Mouse (Mus musculus): ENCODE measurements around the gene Map3k11. TPM values are rescaled to one million over a fixed set of nuclear protein-coding genes. Genes with fewer than 3 reads are reported as not detected.
"Not testable (repeated sequence)": the region's sequence is repeated elsewhere in the genome, so short reads cannot be mapped to it uniquely, and the experiment has no call there.

Map3k11 gene
- polyA plus RNA-seq, 1 experiment from 2014 or later: 45.2 TPM

GRCm38 (mm10) chr19:5684985-5685384 is 3.6 kb upstream of the Map3k11 start:
- Histone ChIP-seq H3K4me2 (no peak overlapping the region), H3K4me3 (no peak overlapping the region), H3K27me3 (no peaks in the 10 kb centered on the region), H3K27ac (no peak overlapping the region), H3K9ac (no peak overlapping the region), H3K9me3 (no peaks in the 10 kb centered on the region), H3K4me1 (peaks cover 11% of the 10 kb centered on the region), H3K36me3 (peaks cover 62% of the 10 kb centered on the region)
- WGBS: 88% methylated on average over 13 of the region's 13 CpGs
- ATAC-seq (ENCODE audit: borderline replicate concordance, extremely low read depth, low FRiP score, low TSS enrichment): no peak

- peaks cover 59% of the 10 kb centered on the region for H3K36me3 ChIP-seq
- H3K9me3 ChIP-seq: no peaks in the 10 kb centered on the region
- H3K4me3 ChIP-seq: no peak overlapping the region
- H3K9ac ChIP-seq: no peak overlapping the region; the same call in 1 of the 2 replicates
- peaks cover 15% of the 10 kb centered on the region for H3K4me1 ChIP-seq
- no peak overlapping the region for H3K4me2 ChIP-seq
- H3K27ac ChIP-seq: no peak overlapping the region
- H3K27me3 ChIP-seq: no peaks in the 10 kb centered on the region
- 95% methylated on average over 19 of the region's 19 CpGs for WGBS
- no peak for ATAC-seq (ENCODE audit: borderline replicate concordance, extremely low read depth, low FRiP score, low TSS enrichment)
These were observed 3.1 kb upstream of the Map3k11 start for GRCm38 (mm10) chr19:5685431-5685830.

- no peak for ATAC-seq (ENCODE audit: borderline replicate concordance, extremely low read depth, low FRiP score, low TSS enrichment)
- Histone ChIP-seq H3K27me3 (no peaks in the 10 kb centered on the region), H3K4me2 (no peak overlapping the region), H3K4me3 (no peak overlapping the region), H3K36me3 (peaks cover 55% of the 10 kb centered on the region), H3K9me3 (no peaks in the 10 kb centered on the region), H3K9ac (no peak overlapping the region), H3K27ac (no peak overlapping the region), H3K4me1 (peaks cover 19% of the 10 kb centered on the region)
- WGBS: 93% methylated on average over 11 of the region's 11 CpGs
These were observed 2.7 kb upstream of the Map3k11 start for GRCm38 (mm10) chr19:5685861-5686260.

- H3K36me3 ChIP-seq: peaks cover 49% of the 10 kb centered on the region
- ATAC-seq (ENCODE audit: borderline replicate concordance, extremely low read depth, low FRiP score, low TSS enrichment): no peak
- H3K27ac ChIP-seq: no peak overlapping the region
- H3K9ac ChIP-seq: no peak overlapping the region
- H3K4me3 ChIP-seq: no peak overlapping the region
- H3K9me3 ChIP-seq: no peaks in the 10 kb centered on the region
- H3K27me3 ChIP-seq: no peaks in the 10 kb centered on the region
- H3K4me1 ChIP-seq: peaks cover 25% of the 10 kb centered on the region
- 72% methylated on average over 13 of the region's 13 CpGs for WGBS
- H3K4me2 ChIP-seq: no peak overlapping the region
These were observed 2.1 kb upstream of the Map3k11 start for GRCm38 (mm10) chr19:5686437-5686836.

- ATAC-seq (ENCODE audit: borderline replicate concordance, extremely low read depth, low FRiP score, low TSS enrichment); H3K9ac ChIP-seq; H3K9me3 ChIP-seq; H3K27ac ChIP-seq; H3K27me3 ChIP-seq: not testable (repeated sequence)
- Histone ChIP-seq H3K4me1 (peaks cover 30% of the 10 kb centered on the region), H3K36me3 (peaks cover 44% of the 10 kb centered on the region), H3K4me3 (peak overlapping the region; percentile 87; the same call in 1 of the 2 replicates), H3K4me2 (peak overlapping the region; percentile 92; the same call in 1 of the 2 replicates)
- WGBS: 83% methylated on average over 12 of the region's 12 CpGs
These were observed 1.6 kb upstream of the Map3k11 start for GRCm38 (mm10) chr19:5686954-5687353.

GRCm38 (mm10) chr19:5687738-5688137 is 804 bp upstream of the Map3k11 start:
- Histone ChIP-seq H3K36me3 (peaks cover 36% of the 10 kb centered on the region), H3K9me3 (no peaks in the 10 kb centered on the region), H3K4me1 (peaks cover 38% of the 10 kb centered on the region), H3K27ac (peak overlapping the region; percentile 96), H3K4me2 (peak overlapping the region; percentile 92), H3K4me3 (peak overlapping the region; percentile 87), H3K9ac (peak overlapping the region; percentile 74), H3K27me3 (no peaks in the 10 kb centered on the region)
- ATAC-seq (ENCODE audit: borderline replicate concordance, extremely low read depth, low FRiP score, low TSS enrichment): no peak
- 16% methylated on average over 9 of the region's 9 CpGs for WGBS

- Histone ChIP-seq H3K36me3 (peaks cover 37% of the 10 kb centered on the region), H3K27ac (peak overlapping the region; percentile 96), H3K27me3 (no peaks in the 10 kb centered on the region), H3K4me1 (peaks cover 49% of the 10 kb centered on the region), H3K9ac (peak overlapping the region; percentile 95), H3K4me2 (peak overlapping the region; percentile 92), H3K9me3 (no peaks in the 10 kb centered on the region), H3K4me3 (peak overlapping the region; percentile 87)
- no peak for ATAC-seq (ENCODE audit: borderline replicate concordance, extremely low read depth, low FRiP score, low TSS enrichment)
- WGBS: 0% methylated on average over 7 of the region's 7 CpGs
These were observed 516 bp downstream of the Map3k11 start for GRCm38 (mm10) chr19:5689088-5689428.

GRCm38 (mm10) chr19:5689565-5690342 is 1.2 kb downstream of the Map3k11 start:
- Histone ChIP-seq H3K27me3 (no peaks in the 10 kb centered on the region), H3K9me3 (no peaks in the 10 kb centered on the region), H3K4me3 (peak overlapping the region; percentile 87), H3K36me3 (peaks cover 33% of the 10 kb centered on the region), H3K4me1 (peaks cover 49% of the 10 kb centered on the region), H3K27ac (peak overlapping the region; percentile 96), H3K4me2 (peak overlapping the region; percentile 92), H3K9ac (peak overlapping the region; percentile 95)
- ATAC-seq (ENCODE audit: borderline replicate concordance, extremely low read depth, low FRiP score, low TSS enrichment): peak; percentile 64
- 3% methylated on average over 42 of the region's 42 CpGs for WGBS

GRCm38 (mm10) chr19:5690343-5690735 is 1.8 kb downstream of the Map3k11 start:
- peaks cover 51% of the 10 kb centered on the region for H3K4me1 ChIP-seq
- H3K27me3 ChIP-seq: no peaks in the 10 kb centered on the region
- peak overlapping the region; percentile 96 for H3K27ac ChIP-seq
- ATAC-seq (ENCODE audit: borderline replicate concordance, extremely low read depth, low FRiP score, low TSS enrichment): no peak
- peak overlapping the region; percentile 92 for H3K4me2 ChIP-seq
- H3K36me3 ChIP-seq: peaks cover 33% of the 10 kb centered on the region
- H3K4me3 ChIP-seq: peak overlapping the region; percentile 87
- WGBS: 35% methylated on average over 15 of the region's 15 CpGs
- no peaks in the 10 kb centered on the region for H3K9me3 ChIP-seq
- peak overlapping the region; percentile 95 for H3K9ac ChIP-seq

GRCm38 (mm10) chr19:5691601-5692000 is 3.1 kb downstream of the Map3k11 start:
- peak overlapping the region; percentile 76 for H3K27ac ChIP-seq
- no peak for ATAC-seq (ENCODE audit: borderline replicate concordance, extremely low read depth, low FRiP score, low TSS enrichment)
- peaks cover 34% of the 10 kb centered on the region for H3K36me3 ChIP-seq
- H3K4me1 ChIP-seq: peaks cover 54% of the 10 kb centered on the region
- peak overlapping the region; percentile 87 for H3K4me3 ChIP-seq
- H3K9ac ChIP-seq: peak overlapping the region; percentile 95
- 61% methylated on average over 5 of the region's 5 CpGs for WGBS
- H3K4me2 ChIP-seq: peak overlapping the region; percentile 92
- no peaks in the 10 kb centered on the region for H3K27me3 ChIP-seq
- no peaks in the 10 kb centered on the region for H3K9me3 ChIP-seq

- Histone ChIP-seq H3K9ac (peak overlapping the region; percentile 95), H3K9me3 (no peaks in the 10 kb centered on the region), H3K27me3 (no peaks in the 10 kb centered on the region), H3K4me2 (peak overlapping the region; percentile 92), H3K36me3 (peaks cover 41% of the 10 kb centered on the region), H3K4me3 (peak overlapping the region; percentile 87), H3K27ac (peak overlapping the region; percentile 77), H3K4me1 (peaks cover 52% of the 10 kb centered on the region)
- ATAC-seq (ENCODE audit: borderline replicate concordance, extremely low read depth, low FRiP score, low TSS enrichment): no peak
- WGBS: 55% methylated on average over 10 of the region's 10 CpGs
These were observed 3.8 kb downstream of the Map3k11 start for GRCm38 (mm10) chr19:5692086-5692912.

- peak overlapping the region; percentile 77 for H3K27ac ChIP-seq
- H3K9me3 ChIP-seq: no peaks in the 10 kb centered on the region
- H3K9ac ChIP-seq: peak overlapping the region; percentile 95; the same call in 1 of the 2 replicates
- H3K27me3 ChIP-seq: no peaks in the 10 kb centered on the region
- peak overlapping the region; percentile 87 for H3K4me3 ChIP-seq
- 50% methylated on average over 10 of the region's 10 CpGs for WGBS
- H3K4me2 ChIP-seq: peak overlapping the region; percentile 92
- H3K4me1 ChIP-seq: peaks cover 45% of the 10 kb centered on the region
- no peak for ATAC-seq (ENCODE audit: borderline replicate concordance, extremely low read depth, low FRiP score, low TSS enrichment)
- H3K36me3 ChIP-seq: peaks cover 48% of the 10 kb centered on the region
These were observed 4.4 kb downstream of the Map3k11 start for GRCm38 (mm10) chr19:5692913-5693396.

Measured in lung, embryonic 15.5 days (tissue).